Mouse (Mus musculus): ENCODE data around the gene Isoc2b.
"Not testable (repeated sequence)": the region's sequence is repeated elsewhere in the genome, so short reads cannot be mapped to it uniquely, and the experiment has no call there.

The Isoc2b gene

GRCm38 (mm10) chr7:4870133-4870532 is at the start of gene Isoc2b:
Isoc2b (minus strand) TSS chr7:4870258.
- DNase-seq (ENCODE audit: low spot score) = peak; percentile 46

GRCm38 (mm10) chr7:4919096-4919495 is 49.0 kb upstream of the Isoc2b start:
- DNase-seq (ENCODE audit: low spot score) = no peak

GRCm38 (mm10) chr7:4918681-4919080 is 48.6 kb upstream of the Isoc2b start:
- DNase-seq (ENCODE audit: low spot score) = no peak

- DNase-seq (ENCODE audit: low spot score) = no peak
Measured at GRCm38 (mm10) chr7:4917494-4917893, 47.4 kb upstream of the Isoc2b start.

GRCm38 (mm10) chr7:4915669-4916416 is 45.8 kb upstream of the Isoc2b start:
- no peak for DNase-seq (ENCODE audit: low spot score)

GRCm38 (mm10) chr7:4915007-4915665 is 45.1 kb upstream of the Isoc2b start, which contains the start of gene Zfp628:
Zfp628 (plus strand) TSS chr7:4915217.
- peak; percentile 96 for DNase-seq (ENCODE audit: low spot score)

- no peak for DNase-seq (ENCODE audit: low spot score)
Measured at GRCm38 (mm10) chr7:4912248-4912647, 42.2 kb upstream of the Isoc2b start.

- peak; percentile 88 for DNase-seq (ENCODE audit: low spot score)
Measured at GRCm38 (mm10) chr7:4911561-4911960, 41.5 kb upstream of the Isoc2b start.

- no peak for DNase-seq (ENCODE audit: low spot score)
Measured at GRCm38 (mm10) chr7:4906466-4906950, 36.5 kb upstream of the Isoc2b start, which contains the start of gene Gm36210. Gm36210 (minus strand) TSS chr7:4906516.

- DNase-seq (ENCODE audit: low spot score) = peak; percentile 30
Measured at GRCm38 (mm10) chr7:4902404-4902803, 32.3 kb upstream of the Isoc2b start.

GRCm38 (mm10) chr7:4901171-4901570 is 31.1 kb upstream of the Isoc2b start:
- DNase-seq (ENCODE audit: low spot score) = peak; percentile 82

GRCm38 (mm10) chr7:4900523-4900851 is 30.4 kb upstream of the Isoc2b start:
- peak; percentile 37 for DNase-seq (ENCODE audit: low spot score)

- peak; percentile 71 for DNase-seq (ENCODE audit: low spot score)
Measured at GRCm38 (mm10) chr7:4899649-4900522, 29.8 kb upstream of the Isoc2b start.

GRCm38 (mm10) chr7:4898851-4899648 is 29.0 kb upstream of the Isoc2b start:
- peak; percentile 65 for DNase-seq (ENCODE audit: low spot score)

GRCm38 (mm10) chr7:4895186-4895585 is 25.1 kb upstream of the Isoc2b start:
- DNase-seq (ENCODE audit: low spot score) = no peak

GRCm38 (mm10) chr7:4886680-4887079 is 16.6 kb upstream of the Isoc2b start:
- peak; percentile 69 for DNase-seq (ENCODE audit: low spot score)

GRCm38 (mm10) chr7:4879036-4879435 is 9.0 kb upstream of the Isoc2b start:
- not testable (repeated sequence) for DNase-seq (ENCODE audit: low spot score)

GRCm38 (mm10) chr7:4878186-4878585 is 8.1 kb upstream of the Isoc2b start:
- peak; percentile 53 for DNase-seq (ENCODE audit: low spot score)

- DNase-seq (ENCODE audit: low spot score) = peak; percentile 40
Measured at GRCm38 (mm10) chr7:4877226-4877625, 7.2 kb upstream of the Isoc2b start.

GRCm38 (mm10) chr7:4876753-4877221 is 6.7 kb upstream of the Isoc2b start, which contains the start of gene Isoc2a:
Isoc2a (plus strand) TSS chr7:4877153.
- peak; percentile 88 for DNase-seq (ENCODE audit: low spot score)

- no peak for DNase-seq (ENCODE audit: low spot score)
Measured at GRCm38 (mm10) chr7:4866631-4867180, 3.4 kb downstream of the Isoc2b start.

All from testis, postnatal 10 days (tissue).